Mouse (Mus musculus) megakaryocyte, embryonic 14.5 days (primary cell): ENCODE data around the gene Myo1h.

Source experiments
- FLI1 ChIP-seq: IDR thresholded peaks from 2 replicates; pipeline ENCODE4 v1.6.1; 2012; ENCODE audit warnings: low read length, inconsistent platforms, mixed read lengths
- GATA1 ChIP-seq: IDR thresholded peaks from 3 replicates; pipeline ENCODE4 v1.6.1; 2012; ENCODE audit warnings: mixed read lengths, low read length, inconsistent platforms, borderline replicate concordance

GRCm38 (mm10) chr5:114358833-114359232 is 69.9 kb downstream of the Myo1h start:
- no peak for TF ChIP-seq GATA1
- TF ChIP-seq FLI1: no peak
